Mouse (Mus musculus) CH12.LX (cell line): ENCODE measurements at regions not wholly inside any gene's neighbourhood (a gene's known extent, or its start where the extent isn't known, plus 50 kb on each side); places are given as distances from the start of the nearest gene placed in this dataset.

Experiments
- DNase-seq: peaks from one replicate; pipeline ENCODE4 v3.0.0-alpha.2; 2013; ENCODE audit errors: extremely low read depth
- H3K27ac ChIP-seq: 2 replicates; pipeline ENCODE4 v1.5.1; 2012; ENCODE audit warnings: low read depth, mild to moderate bottlenecking, control low read depth, moderate library complexity; ENCODE audit not compliant: insufficient read depth
- H3K27me3 ChIP-seq: replicated peaks from 2 replicates; pipeline ENCODE3; 2012; ENCODE audit warnings: inconsistent platforms
- H3K36me3 ChIP-seq, 2 experiments: replicated peaks in 1 of 2; 2 replicates each; pipeline versions ENCODE3 to v1.6.1; 2012; ENCODE audit warnings: inconsistent platforms in 1 of 2, low read length in 1 of 2, mild to moderate bottlenecking in 1 of 2, mixed read lengths in 1 of 2, moderate library complexity in 1 of 2; ENCODE audit not compliant: control insufficient read depth in 1 of 2, insufficient read depth in 1 of 2
- H3K4me1 ChIP-seq, 2 experiments: 2 replicates each; pipeline ENCODE4 v1.6.1; 2012; ENCODE audit warnings: inconsistent platforms in 1 of 2, moderate library complexity in 1 of 2; ENCODE audit not compliant: insufficient read depth in 2 of 2, control insufficient read depth in 1 of 2
- H3K4me2 ChIP-seq: 2 replicates; pipeline ENCODE4 v1.6.1; 2012; ENCODE audit warnings: low read depth, mild to moderate bottlenecking, control low read depth; ENCODE audit not compliant: poor library complexity, insufficient read depth, severe bottlenecking
- H3K4me3 ChIP-seq, 3 experiments: fragments of 150-350 bp in 1 of 3; sonication (generic) in 1 of 3; replicated peaks in 1 of 3; 2 replicates each; pipeline versions ENCODE3 to v1.5.1; 2011 to 2012; ENCODE audit warnings: low read depth in 2 of 3, low read length in 2 of 3, mild to moderate bottlenecking in 2 of 3, moderate library complexity in 2 of 3, control low read depth in 1 of 3, improper control_type of control experiment in 1 of 3, inconsistent platforms in 1 of 3, mixed read lengths in 1 of 3; ENCODE audit not compliant: poor library complexity in 1 of 3
- H3K79me2 ChIP-seq: replicated peaks from 2 replicates; pipeline ENCODE4 v1.6.1; 2012; ENCODE audit warnings: mild to moderate bottlenecking, moderate library complexity; ENCODE audit not compliant: control insufficient read depth, poor library complexity, insufficient read depth, severe bottlenecking; ENCODE audit errors: extremely low read depth
- H3K9ac ChIP-seq: 2 replicates; pipeline ENCODE4 v1.6.1; 2012; ENCODE audit warnings: low read depth, mild to moderate bottlenecking, control low read depth, moderate library complexity; ENCODE audit not compliant: insufficient read depth
- H3K9me3 ChIP-seq: replicated peaks from 2 replicates; pipeline ENCODE3; 2012; ENCODE audit warnings: low read length, inconsistent platforms, mixed read lengths
- CHD2 ChIP-seq: IDR thresholded peaks from 2 replicates; pipeline ENCODE4 v1.6.1; 2011; ENCODE audit warnings: low read length, improper control_type of control experiment
- CTCF ChIP-seq, 2 experiments: IDR thresholded peaks in 1 of 2; conservative IDR thresholded peaks in 1 of 2; 2 replicates each; pipeline ENCODE4 v1.5.1; 2011 to 2012; ENCODE audit warnings: low read depth in 2 of 2, low read length in 2 of 2, improper control_type of control experiment in 1 of 2, inconsistent platforms in 1 of 2, mild to moderate bottlenecking in 1 of 2, moderate library complexity in 1 of 2
- E2F4 ChIP-seq: IDR thresholded peaks from 2 replicates; pipeline ENCODE4 v1.6.1; 2011; ENCODE audit warnings: low read depth, low read length, improper control_type of control experiment; ENCODE audit not compliant: insufficient replicate concordance
- ELF1 ChIP-seq: IDR thresholded peaks from 2 replicates; pipeline ENCODE4 v1.6.1; 2014; ENCODE audit warnings: low read depth, mild to moderate bottlenecking, inconsistent platforms, low read length, improper control_type of control experiment
- EP300 ChIP-seq: IDR thresholded peaks from 2 replicates; pipeline ENCODE4 v1.6.1; 2011; ENCODE audit warnings: low read length, improper control_type of control experiment
- HCFC1 ChIP-seq: IDR thresholded peaks from 2 replicates; pipeline ENCODE4 v1.6.1; 2012; ENCODE audit warnings: low read depth, mild to moderate bottlenecking, inconsistent platforms, low read length, improper control_type of control experiment
- IRF4 ChIP-seq: IDR thresholded peaks from 2 replicates; pipeline ENCODE4 v1.6.1; 2014; ENCODE audit warnings: low read depth, mild to moderate bottlenecking, inconsistent platforms, low read length, improper control_type of control experiment
- KAT2A ChIP-seq: IDR thresholded peaks from 2 replicates; pipeline ENCODE4 v1.6.1; 2012; ENCODE audit warnings: low read length, improper control_type of control experiment, inconsistent platforms; ENCODE audit not compliant: insufficient replicate concordance
- MAX ChIP-seq: IDR thresholded peaks from 2 replicates; pipeline ENCODE4 v1.6.1; 2011; ENCODE audit warnings: low read length, improper control_type of control experiment
- MXI1 ChIP-seq: IDR thresholded peaks from 2 replicates; pipeline ENCODE4 v1.6.1; 2011; ENCODE audit warnings: mild to moderate bottlenecking, low read depth, low read length, improper control_type of control experiment
- MYC ChIP-seq: IDR thresholded peaks from 2 replicates; pipeline ENCODE4 v1.6.1; 2011; ENCODE audit warnings: low read depth, mild to moderate bottlenecking, improper control_type of control experiment, low read length
- NRF1 ChIP-seq: IDR thresholded peaks from 2 replicates; pipeline ENCODE4 v1.6.1; 2014; ENCODE audit warnings: low read depth, mild to moderate bottlenecking, inconsistent platforms, low read length, improper control_type of control experiment, moderate library complexity
- PAX5 ChIP-seq: IDR thresholded peaks from 2 replicates; pipeline ENCODE4 v1.6.1; 2012; ENCODE audit warnings: low read length, inconsistent platforms, mixed read lengths
- RAD21 ChIP-seq: IDR thresholded peaks from 2 replicates; pipeline ENCODE4 v1.6.1; 2011; ENCODE audit warnings: low read depth, mild to moderate bottlenecking, low read length, improper control_type of control experiment, moderate library complexity
- SMC3 ChIP-seq: IDR thresholded peaks from 2 replicates; pipeline ENCODE4 v1.6.1; 2011; ENCODE audit warnings: low read depth, low read length, improper control_type of control experiment
- TCF12 ChIP-seq: IDR thresholded peaks from 2 replicates; pipeline ENCODE4 v1.6.1; 2014; ENCODE audit warnings: low read depth, mild to moderate bottlenecking, inconsistent platforms, low read length, improper control_type of control experiment
- UBTF ChIP-seq: IDR thresholded peaks from 2 replicates; pipeline ENCODE4 v1.6.1; 2012; ENCODE audit warnings: low read depth, mild to moderate bottlenecking, inconsistent platforms, low read length, improper control_type of control experiment, moderate library complexity
- ZKSCAN1 ChIP-seq: IDR thresholded peaks from 2 replicates; pipeline ENCODE4 v1.6.1; 2012; ENCODE audit warnings: low read depth, inconsistent platforms, low read length, improper control_type of control experiment, borderline replicate concordance
- ZMIZ1 ChIP-seq: IDR thresholded peaks from 2 replicates; pipeline ENCODE4 v1.6.1; 2012; ENCODE audit warnings: low read depth, mild to moderate bottlenecking, inconsistent platforms, low read length, improper control_type of control experiment
- ZNF384 ChIP-seq: IDR thresholded peaks from 2 replicates; pipeline ENCODE4 v1.6.1; 2012; ENCODE audit warnings: low read depth, low read length, improper control_type of control experiment, inconsistent platforms
- dilution Hi-C: fragments of 300-500 bp; cut with MboI; formaldehyde crosslinking; loops from 2 replicates; pipeline ENCODE4 v1.14.3; 2020; ENCODE audit warnings: low sequenced_read_pairs; ENCODE audit not compliant: extremely low pct_unique_long_range_greater_than_20kb, extremely low pct_ligation_motif_present
- in situ Hi-C: fragments of 300-500 bp; cut with MboI; formaldehyde crosslinking; loops from 3 replicates; pipeline ENCODE4 v1.14.3; 2019; ENCODE audit warnings: low sequenced_read_pairs, low pct_ligation_motif_present, low pct_unique_long_range_greater_than_20kb, mixed read lengths

DNA sequence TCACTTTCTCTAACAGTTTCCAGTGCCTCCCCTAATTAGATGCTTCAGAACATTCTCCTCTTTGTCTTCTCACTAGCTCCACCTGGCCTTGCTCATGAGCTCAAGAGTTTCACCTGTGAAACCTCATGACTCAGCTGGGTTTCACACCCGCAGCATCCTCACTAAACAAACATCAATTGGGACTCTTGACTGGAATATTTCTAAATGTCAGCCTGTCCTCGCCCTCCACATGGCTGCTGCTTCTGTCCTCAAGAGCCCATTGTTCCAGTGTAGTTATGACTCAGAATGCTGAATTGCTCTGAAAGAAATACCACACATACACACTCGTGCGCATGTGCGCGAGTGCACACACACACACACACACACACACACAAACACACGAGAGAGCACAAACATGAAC, 407.2 kb downstream of the Prss52 start:
- no peak overlapping the region for H3K4me3 ChIP-seq
- in situ Hi-C loops = no loop called here
- H3K4me1 ChIP-seq = no peaks in the 10 kb centered on the region
- TF ChIP-seq NRF1 = no peak
- TF ChIP-seq HCFC1 = no peak
- no peak for TF ChIP-seq MAX
- TF ChIP-seq IRF4 = no peak
- no peak for TF ChIP-seq ELF1
- TF ChIP-seq SMC3 = no peak
- no peak for TF ChIP-seq PAX5
- no peak for TF ChIP-seq KAT2A
- TF ChIP-seq CTCF (conservative IDR thresholded peaks at IDR 0.05 in 1 of 2, IDR thresholded peaks at IDR 0.05 in 1 of 2; ENCODE audit: low read depth in 2 of 2, low read length in 2 of 2) = no peak
- no peak for TF ChIP-seq MXI1
- no peak for TF ChIP-seq E2F4
- TF ChIP-seq CHD2 = no peak
- TF ChIP-seq EP300 = no peak
- no peak for TF ChIP-seq MYC
- no peak for TF ChIP-seq ZNF384
- no peak for TF ChIP-seq ZKSCAN1
- TF ChIP-seq TCF12 = no peak
- TF ChIP-seq RAD21 = no peak
- no peak for TF ChIP-seq UBTF
- H3K27me3 ChIP-seq = no peaks in the 10 kb centered on the region
- no peak overlapping the region for H3K27ac ChIP-seq
- H3K36me3 ChIP-seq = no peaks in the 10 kb centered on the region
- dilution Hi-C loops = no loop called here
- H3K79me2 ChIP-seq = no peaks in the 10 kb centered on the region
- no peak overlapping the region for H3K9ac ChIP-seq
- H3K9me3 ChIP-seq = peaks cover 4% of the 10 kb centered on the region
- DNase-seq = no peak
- H3K4me2 ChIP-seq = no peak overlapping the region

DNA sequence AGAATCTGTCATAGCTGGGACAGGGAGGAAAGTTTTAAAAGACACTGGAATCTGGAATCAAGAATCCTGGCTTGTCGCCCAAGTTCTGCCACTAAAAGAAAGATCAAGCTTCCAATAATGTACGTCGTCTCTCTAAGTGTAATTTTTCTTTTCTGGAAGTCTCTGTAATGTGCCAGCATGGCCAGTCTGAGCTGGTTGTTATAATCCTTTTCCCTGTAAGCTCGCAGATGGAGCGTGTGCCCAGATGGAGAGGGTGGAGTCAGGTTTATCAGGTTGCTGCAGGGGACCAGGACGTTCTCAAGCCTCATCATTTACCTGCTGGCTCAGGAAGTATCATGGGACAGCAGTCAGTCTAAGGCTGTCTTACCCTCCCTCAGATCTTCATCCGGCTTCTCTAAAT, 408.6 kb downstream of the Prss52 start:
- Histone ChIP-seq H3K4me2 (no peak overlapping the region), H3K9ac (no peak overlapping the region), H3K27me3 (no peaks in the 10 kb centered on the region), H3K27ac (no peak overlapping the region), H3K9me3 (peaks cover 4% of the 10 kb centered on the region), H3K4me1 (peaks cover 0 to 7% of the 10 kb centered on the region in 2 experiments; a peak in 2 of 4 replicates), H3K79me2 (no peaks in the 10 kb centered on the region), H3K4me3 (no peak overlapping the region), H3K36me3 (no peaks in the 10 kb centered on the region)
- in situ Hi-C loops = no loop called here
- dilution Hi-C loops = no loop called here
- DNase-seq = no peak
- TF ChIP-seq TCF12 (no peak), CTCF (conservative IDR thresholded peaks at IDR 0.05 in 1 of 2, IDR thresholded peaks at IDR 0.05 in 1 of 2; ENCODE audit: low read depth in 2 of 2, low read length in 2 of 2) (no peak), HCFC1 (no peak), ZMIZ1 (no peak)
